Mouse (Mus musculus): ENCODE results near the gene Il17f. TPM values are rescaled to one million over a fixed set of nuclear protein-coding genes. Genes with fewer than 3 reads are reported as not detected.

Gene Il17f
- polyA plus RNA-seq, 1 experiment from 2014 or later = not detected

- no peak for DNase-seq (ENCODE audit: low read depth, low spot score)
- peak; percentile 75 for TF ChIP-seq CTCF (IDR thresholded peaks at IDR 0.05)
- no peaks in the 10 kb centered on the region for H3K27me3 ChIP-seq
- ChIA-PET CTCF (interaction anchor here (0.7 to 3.7 kb wide), 13 partner anchors 10 to 133 kb away, joined by 3 to 26 read pairs (median 4); partner anchors contain the start of gene Pkhd1), POLR2A (interaction anchor here (0.6 kb wide), 2 partner anchors 29 to 148 kb away, joined by 4 to 6 read pairs; no protein-coding TSS in a partner anchor)
- in situ Hi-C loops (cut with MboI; ENCODE audit: low pct_unique_long_range_greater_than_20kb) = no loop called here
- peak; percentile 71 for ATAC-seq
These were observed 51.9 kb downstream of the Il17f start for GRCm38 (mm10) chr1:20738483-20738882.

- TF ChIP-seq CTCF (IDR thresholded peaks at IDR 0.05) = no peak
- DNase-seq (ENCODE audit: low read depth, low spot score) = no peak
- ATAC-seq = no peak
- ChIA-PET POLR2A (interaction anchor here (1.5 kb wide), 1 partner anchor 12 kb away, joined by 3 read pairs; no protein-coding TSS in a partner anchor), CTCF (interaction anchor here (0.9 to 3.7 kb wide), 3 partner anchors 10 to 121 kb away, joined by 3 to 26 read pairs (median 3); partner anchors contain the start of gene Pkhd1)
- no peaks in the 10 kb centered on the region for H3K27me3 ChIP-seq
- in situ Hi-C loops (cut with MboI; ENCODE audit: low pct_unique_long_range_greater_than_20kb) = no loop called here
These were observed 53.8 kb downstream of the Il17f start for GRCm38 (mm10) chr1:20736572-20736971.

- DNase-seq (ENCODE audit: low read depth, low spot score) = no peak
- ChIA-PET CTCF (interaction anchor here (0.9 to 1.1 kb wide), 2 partner anchors 15 to 30 kb away, joined by 3 to 4 read pairs; no protein-coding TSS in a partner anchor), POLR2A (no interaction called here)
- in situ Hi-C loops (cut with MboI; ENCODE audit: low pct_unique_long_range_greater_than_20kb) = no loop called here
- no peak for ATAC-seq
- no peaks in the 10 kb centered on the region for H3K27me3 ChIP-seq
- no peak for TF ChIP-seq CTCF (IDR thresholded peaks at IDR 0.05)
These were observed 59.5 kb downstream of the Il17f start, which contains the start of gene Il17a for GRCm38 (mm10) chr1:20730903-20731302. TSS of gene Il17a (plus strand) at chr1:20730905.

Other genes starting within 250 kb of the Il17f start
- gene Pkhd1, start 172.6 kb downstream of the Il17f start, polyA plus RNA-seq (2021) = 58.4 TPM
- not detected for gene Il17a, start 59.7 kb downstream of the Il17f start, polyA plus RNA-seq (2021)
- gene Mcm3, start 29.7 kb upstream of the Il17f start, polyA plus RNA-seq (2021) = 57.3 TPM
- gene Paqr8, start 100.0 kb upstream of the Il17f start, polyA plus RNA-seq (2021) = 7.5 TPM
- gene Efhc1, start 161.0 kb upstream of the Il17f start, polyA plus RNA-seq (2021) = 6.1 TPM

All from Patski (cell line).